Mouse (Mus musculus): ENCODE results near the gene Sult1c1.
"Not testable (repeated sequence)": the region's sequence is repeated elsewhere in the genome, so short reads cannot be mapped to it uniquely, and the experiment has no call there.

Gene Sult1c1

GRCm38 (mm10) chr17:53990574-53990973 lies at the start of gene Sult1c1:
Gene Sult1c1, minus strand, starts transcription at chr17:53990674.
- DNase-seq (ENCODE audit: low read depth, low spot score): no peak

- DNase-seq (ENCODE audit: low read depth, low spot score): peak; percentile 77
Measured at GRCm38 (mm10) chr17:54014204-54014603, 23.7 kb upstream of the Sult1c1 start.

GRCm38 (mm10) chr17:54011196-54011595 lies 20.7 kb upstream of the Sult1c1 start:
- no peak for DNase-seq (ENCODE audit: low read depth, low spot score)

- DNase-seq (ENCODE audit: low read depth, low spot score): not testable (repeated sequence)
Measured at GRCm38 (mm10) chr17:54010536-54010935, 20.1 kb upstream of the Sult1c1 start.

GRCm38 (mm10) chr17:54003522-54003921 lies 13.0 kb upstream of the Sult1c1 start:
- peak; percentile 13 for DNase-seq (ENCODE audit: low read depth, low spot score)

GRCm38 (mm10) chr17:53973606-53974005 lies 16.9 kb downstream of the Sult1c1 start:
- no peak for DNase-seq (ENCODE audit: low read depth, low spot score)

GRCm38 (mm10) chr17:53941569-53942162 lies 48.8 kb downstream of the Sult1c1 start:
- no peak for DNase-seq (ENCODE audit: low read depth, low spot score)

- DNase-seq (ENCODE audit: low read depth, low spot score): no peak
Measured at GRCm38 (mm10) chr17:53940726-53941125, 49.7 kb downstream of the Sult1c1 start.
